Mouse (Mus musculus): ENCODE measurements around the gene Ptgs1.

DNA sequence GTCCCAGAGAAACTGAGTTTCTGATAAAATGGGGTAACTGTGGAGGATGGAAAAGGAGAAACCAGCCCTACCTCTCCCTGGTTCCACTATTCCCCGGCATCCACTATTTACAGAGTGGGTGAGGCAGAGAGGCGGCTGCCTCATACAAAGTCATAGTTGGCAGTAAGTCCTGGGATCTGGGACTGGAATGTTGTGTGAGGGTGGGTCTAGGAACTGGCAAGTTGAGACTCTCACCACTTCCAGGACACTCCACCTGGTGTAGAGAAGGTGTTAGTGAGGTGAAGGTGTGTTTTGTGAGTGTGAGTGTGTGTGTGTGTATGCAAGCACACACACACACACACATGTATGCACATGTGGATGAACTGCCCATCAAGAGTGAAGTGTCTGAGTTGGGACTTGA, 29.4 kb upstream of the Ptgs1 start:
- TF ChIP-seq POLR2A (IDR thresholded peaks at IDR 0.05; ENCODE audit: control insufficient read depth, low read depth, low read length) (no peak), CTCF (IDR thresholded peaks at IDR 0.05; ENCODE audit: control insufficient read depth, insufficient read depth, insufficient replicate concordance, low read depth, low read length) (no peak)

Data from testis, adult 2 months (tissue).